Mouse (Mus musculus) liver, adult 2 months (tissue): ENCODE data around the gene Rpl9-ps1. TPM values are rescaled to one million over a fixed set of nuclear protein-coding genes. Genes with fewer than 3 reads are reported as not detected.

Experiments
- DNase-seq: peaks from one replicate; pipeline ENCODE4 v3.0.0-alpha.2; 2011; ENCODE audit warnings: low read depth, low spot score; ENCODE audit errors: extremely low read depth
- H3K27ac ChIP-seq: fragments of 200-500 bp; replicated peaks from 2 replicates; pipeline ENCODE4 v1.5.1; 2012; ENCODE audit warnings: low read depth, mild to moderate bottlenecking, control low read depth, inconsistent platforms, low read length; ENCODE audit not compliant: insufficient read depth
- H3K27me3 ChIP-seq: fragments of 200-500 bp; 2 replicates; pipeline ENCODE4 v1.6.1; 2012; ENCODE audit warnings: mild to moderate bottlenecking, moderate library complexity, low read length, inconsistent platforms; ENCODE audit not compliant: control insufficient read depth, insufficient read depth
- H3K36me3 ChIP-seq: fragments of 200-500 bp; 2 replicates; pipeline ENCODE4 v1.6.1; 2012; ENCODE audit warnings: low read length, inconsistent platforms; ENCODE audit not compliant: control insufficient read depth, insufficient read depth
- H3K4me1 ChIP-seq: fragments of 200-500 bp; 2 replicates; pipeline ENCODE4 v1.6.1; 2011; ENCODE audit warnings: low read length; ENCODE audit not compliant: control insufficient read depth, insufficient read depth
- H3K4me3 ChIP-seq: fragments of 200-500 bp; 2 replicates; pipeline ENCODE4 v1.5.1; 2011; ENCODE audit warnings: low read depth, mild to moderate bottlenecking, control low read depth, low read length, moderate library complexity; ENCODE audit not compliant: insufficient read depth
- H3K79me2 ChIP-seq: fragments of 200-500 bp; 2 replicates; pipeline ENCODE4 v1.6.1; 2012; ENCODE audit warnings: inconsistent platforms, mild to moderate bottlenecking, low read length, moderate library complexity; ENCODE audit not compliant: control insufficient read depth, insufficient read depth
- H3K9ac ChIP-seq: fragments of 200-500 bp; 2 replicates; pipeline ENCODE4 v1.6.1; 2012; ENCODE audit warnings: low read depth, mild to moderate bottlenecking, control low read depth, inconsistent platforms, low read length
- CTCF ChIP-seq: fragments of 200-500 bp; IDR thresholded peaks from 2 replicates; pipeline ENCODE4 v1.5.1; 2011; ENCODE audit warnings: low read depth, low read length, control low read depth
- POLR2A ChIP-seq: fragments of 200-500 bp; IDR thresholded peaks from 2 replicates; pipeline ENCODE4 v1.6.1; 2011; ENCODE audit warnings: low read length, control low read depth; ENCODE audit not compliant: insufficient read depth; ENCODE audit errors: extremely low read depth
- WGBS: fragments of 180-500 bp; shearing (Covaris S2); methylation state at CpG from one replicate; pipeline ENCODE4 v1.1.7; 2018; 5-methylcytosine and 5-hydroxymethylcytosine counted together
- polyA plus RNA-seq: library from polyadenylated mRNA; depleted of rRNA; stranded (reverse); fragments of >200 nt; gene quantifications from 2 replicates; pipeline ENCODE4 v1.2.3, GENCODE M21; 2012
- total RNA-seq: library from RNA; depleted of rRNA; stranded (reverse); fragments of >200 nt; gene quantifications from 2 replicates; pipeline ENCODE4 v1.2.3, GENCODE M21; 2014

The Rpl9-ps1 gene
- total and polyA plus RNA-seq, 2 experiments = not detected

DNA sequence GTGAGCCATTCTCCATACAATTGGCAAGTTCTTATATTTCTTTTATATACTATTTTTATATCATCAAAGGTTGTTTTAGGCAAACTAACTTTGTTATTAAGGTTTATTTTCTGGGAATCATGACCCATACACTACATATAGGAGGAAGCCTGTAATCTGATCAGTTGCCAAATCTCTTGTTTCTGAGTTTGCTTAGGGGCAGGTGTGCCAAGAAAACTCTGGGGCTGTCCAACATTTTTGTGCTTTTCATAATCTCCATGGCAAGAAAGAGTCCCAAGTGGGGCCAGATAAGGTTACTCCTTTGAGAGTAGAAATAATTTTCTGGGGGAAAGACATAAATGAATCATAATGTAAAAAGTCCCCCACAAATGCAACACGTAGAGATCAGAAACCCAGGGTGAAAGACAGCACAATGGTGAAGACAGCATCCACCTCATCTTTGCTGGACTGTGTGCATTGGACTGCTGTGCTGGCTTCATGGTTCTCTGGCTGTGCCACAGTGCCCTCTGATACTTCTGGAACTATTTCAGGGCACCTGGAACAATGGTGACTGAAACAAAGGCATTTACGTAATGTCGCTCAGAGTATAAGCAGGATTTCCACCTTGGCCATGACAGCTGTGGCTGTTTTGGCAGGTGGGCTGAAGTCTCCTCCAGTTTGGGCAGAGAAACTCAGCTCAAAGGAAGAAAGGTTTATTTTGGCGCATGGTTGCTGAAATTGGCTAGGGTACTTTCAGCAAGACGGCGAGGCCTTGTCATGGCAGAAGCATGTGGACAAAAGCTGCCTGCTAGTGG is 1.1 kb upstream of the Rpl9-ps1 start:
- Histone ChIP-seq H3K79me2 (no peaks in the 10 kb centered on the region), H3K4me1 (no peaks in the 10 kb centered on the region), H3K36me3 (no peaks in the 10 kb centered on the region), H3K27ac (no peak overlapping the region), H3K27me3 (no peaks in the 10 kb centered on the region), H3K9ac (no peak overlapping the region), H3K4me3 (no peak overlapping the region)
- TF ChIP-seq CTCF (no peak), POLR2A (no peak)
- 94% methylated on average over 6 of the region's 6 CpGs for WGBS
- DNase-seq = no peak

DNA sequence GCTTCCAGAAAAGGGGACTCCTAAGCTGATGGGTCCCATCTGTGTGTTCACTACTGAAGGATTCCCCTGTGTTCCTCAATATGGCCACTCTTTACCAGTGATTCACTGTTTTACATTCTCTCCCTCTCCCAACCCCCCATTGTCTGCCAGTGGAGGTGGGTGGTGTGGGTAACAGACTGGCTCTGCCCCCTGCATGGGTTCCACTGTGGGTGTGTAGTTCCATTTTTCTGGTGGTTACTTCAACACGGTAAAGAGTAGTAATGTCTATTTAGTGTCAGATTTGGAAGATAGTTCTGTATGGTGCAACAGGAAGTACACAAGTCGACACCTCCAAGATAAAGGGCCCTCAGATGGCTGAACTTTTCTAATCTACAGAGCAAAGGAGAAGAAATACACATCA is 4.2 kb downstream of the Rpl9-ps1 start:
- no peaks in the 10 kb centered on the region for H3K4me1 ChIP-seq
- H3K27ac ChIP-seq = no peak overlapping the region
- TF ChIP-seq POLR2A (no peak), CTCF (no peak)
- no peak overlapping the region for H3K9ac ChIP-seq
- WGBS = 50% methylated on average over 2 of the region's 2 CpGs
- no peak for DNase-seq
- no peaks in the 10 kb centered on the region for H3K27me3 ChIP-seq
- H3K4me3 ChIP-seq = no peak overlapping the region
- no peaks in the 10 kb centered on the region for H3K79me2 ChIP-seq
- H3K36me3 ChIP-seq = no peaks in the 10 kb centered on the region

- Histone ChIP-seq H3K36me3 (no peaks in the 10 kb centered on the region), H3K4me1 (no peaks in the 10 kb centered on the region), H3K27ac (no peak overlapping the region), H3K9ac (no peak overlapping the region), H3K4me3 (no peak overlapping the region), H3K27me3 (no peaks in the 10 kb centered on the region), H3K79me2 (no peaks in the 10 kb centered on the region)
- TF ChIP-seq POLR2A = no peak
- no peak for TF ChIP-seq CTCF
- DNase-seq = no peak
- 74% methylated on average over 5 of the region's 5 CpGs for WGBS
These were observed 5.3 kb downstream of the Rpl9-ps1 start for GRCm38 (mm10) chr11:83640141-83640540.

DNA sequence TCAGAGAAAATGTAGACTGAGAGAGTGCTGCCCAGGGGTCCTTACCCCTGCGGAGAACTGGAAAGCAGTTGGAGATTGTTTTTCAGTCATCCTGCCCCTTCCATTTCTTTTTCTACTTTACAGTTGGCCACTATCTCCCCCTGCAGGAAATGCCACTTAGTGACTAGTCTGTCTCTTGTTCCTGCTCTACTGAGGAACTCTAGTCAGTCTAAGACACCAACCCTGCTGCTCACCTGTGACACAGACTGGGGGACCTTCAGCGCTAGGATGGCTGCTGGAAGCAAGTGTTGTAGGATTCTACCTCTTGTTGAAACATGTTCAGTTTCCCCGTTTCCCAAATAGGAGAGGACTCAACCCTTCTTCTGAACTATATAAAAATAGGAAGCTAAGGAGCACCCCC is 5.9 kb downstream of the Rpl9-ps1 start:
- no peak for DNase-seq
- TF ChIP-seq POLR2A (no peak), CTCF (no peak)
- no peak overlapping the region for H3K4me3 ChIP-seq
- H3K4me1 ChIP-seq = no peaks in the 10 kb centered on the region
- whole genome bisulfite sequencing = 80% methylated on average over 3 of the region's 3 CpGs
- H3K79me2 ChIP-seq = no peaks in the 10 kb centered on the region
- H3K9ac ChIP-seq = no peak overlapping the region
- no peak overlapping the region for H3K27ac ChIP-seq
- H3K36me3 ChIP-seq = no peaks in the 10 kb centered on the region
- H3K27me3 ChIP-seq = no peaks in the 10 kb centered on the region

- 80% methylated on average over 2 of the region's 2 CpGs for WGBS
- no peaks in the 10 kb centered on the region for H3K4me1 ChIP-seq
- no peak for TF ChIP-seq POLR2A
- TF ChIP-seq CTCF = no peak
- H3K27me3 ChIP-seq = no peaks in the 10 kb centered on the region
- no peak overlapping the region for H3K4me3 ChIP-seq
- H3K36me3 ChIP-seq = no peaks in the 10 kb centered on the region
- no peaks in the 10 kb centered on the region for H3K79me2 ChIP-seq
- DNase-seq = no peak
- no peak overlapping the region for H3K9ac ChIP-seq
- H3K27ac ChIP-seq = no peak overlapping the region
These were observed 6.5 kb downstream of the Rpl9-ps1 start for GRCm38 (mm10) chr11:83638934-83639333.

GRCm38 (mm10) chr11:83636742-83637235 is 8.6 kb downstream of the Rpl9-ps1 start:
- TF ChIP-seq CTCF (no peak), POLR2A (no peak)
- no peaks in the 10 kb centered on the region for H3K79me2 ChIP-seq
- no peak overlapping the region for H3K4me3 ChIP-seq
- H3K27ac ChIP-seq = no peak overlapping the region
- DNase-seq = no peak
- 92% methylated on average over 1 of the region's 1 CpGs for WGBS
- H3K9ac ChIP-seq = no peak overlapping the region
- no peaks in the 10 kb centered on the region for H3K27me3 ChIP-seq
- H3K4me1 ChIP-seq = no peaks in the 10 kb centered on the region
- no peaks in the 10 kb centered on the region for H3K36me3 ChIP-seq
